Mouse (Mus musculus) left cerebral cortex, postnatal 4 days (tissue): ENCODE data around the gene Exo5. TPM values are rescaled to one million over a fixed set of nuclear protein-coding genes. Genes with fewer than 3 reads are reported as not detected.

ENCODE experiments used
- DNase-seq: peaks from one replicate; pipeline ENCODE4 v3.0.0-alpha.2; 2022
- intact Hi-C: fragments of 180-260 bp; cut with DNase I; formaldehyde crosslinking; loops from one replicate; pipeline ENCODE4 v1.15.1; 2025
- total RNA-seq, 2 experiments: library from RNA; stranded (reverse); gene quantifications; 2 replicates each; pipeline ENCODE4 v1.2.3; 2021

The Exo5 gene
- 10 to 100 TPM; 20.3 to 23.0 TPM for total RNA-seq

DNA sequence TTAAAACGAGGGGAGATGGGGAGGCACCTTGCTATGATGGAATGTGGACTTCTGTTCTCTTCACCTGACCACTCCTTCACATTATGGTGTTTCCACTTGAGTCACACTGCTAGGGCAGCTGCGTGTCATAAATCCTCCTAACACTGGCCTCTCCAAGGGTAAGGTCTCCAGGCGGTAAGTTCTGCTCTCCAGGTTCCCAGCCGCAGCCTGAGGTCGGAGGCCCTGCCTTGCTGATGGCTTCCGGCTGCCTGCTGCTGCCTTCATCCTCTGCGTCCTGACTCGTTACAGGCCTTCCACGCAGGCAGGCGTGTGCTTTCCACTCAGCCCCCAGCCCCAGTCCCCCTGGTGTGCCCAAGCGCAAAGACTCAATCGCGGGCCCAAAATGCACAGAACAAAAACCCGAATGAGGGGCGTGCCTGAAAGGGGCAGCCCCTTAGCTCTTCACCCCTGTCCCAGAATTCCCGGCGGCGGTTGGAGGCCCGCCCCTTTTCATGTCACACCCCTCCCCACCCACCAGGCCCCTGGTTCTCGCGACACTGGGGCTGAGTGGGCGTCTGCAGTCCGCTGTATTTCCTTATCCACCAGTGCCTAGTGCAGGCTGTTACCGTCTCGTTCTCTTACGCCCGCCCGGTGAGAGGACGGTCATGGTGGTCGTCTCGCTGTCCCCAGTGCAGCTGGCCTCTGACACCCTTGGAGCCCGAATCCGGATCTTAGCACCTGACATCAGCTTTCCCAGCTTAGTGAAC lies at the start of gene Exo5:
Exo5 (minus strand) TSS at position 464 of the 746 bp plus-strand sequence.
- intact Hi-C loops: no loop called here
- peak; percentile 96 for DNase-seq

DNA sequence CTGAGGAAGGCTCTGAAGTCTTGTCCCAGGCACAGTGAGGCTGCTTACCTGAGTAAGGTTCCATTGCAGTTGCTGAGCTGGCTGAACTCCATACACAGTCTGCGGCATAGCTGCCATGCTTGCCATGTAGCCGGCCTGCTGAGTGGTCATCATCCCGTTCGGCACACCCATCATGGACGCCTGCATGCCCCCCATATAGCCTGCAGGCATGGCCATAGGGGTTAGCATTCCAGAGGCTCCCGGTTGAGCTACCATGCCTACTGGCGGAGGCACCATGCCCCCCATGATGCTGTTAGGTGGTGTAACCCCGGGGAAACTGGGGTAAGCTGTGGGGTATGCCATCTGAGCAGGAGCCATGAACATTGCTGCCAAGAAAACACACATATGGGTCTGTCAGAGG lies 47.0 kb upstream of the Exo5 start:
- intact Hi-C loops: no loop called here

DNA sequence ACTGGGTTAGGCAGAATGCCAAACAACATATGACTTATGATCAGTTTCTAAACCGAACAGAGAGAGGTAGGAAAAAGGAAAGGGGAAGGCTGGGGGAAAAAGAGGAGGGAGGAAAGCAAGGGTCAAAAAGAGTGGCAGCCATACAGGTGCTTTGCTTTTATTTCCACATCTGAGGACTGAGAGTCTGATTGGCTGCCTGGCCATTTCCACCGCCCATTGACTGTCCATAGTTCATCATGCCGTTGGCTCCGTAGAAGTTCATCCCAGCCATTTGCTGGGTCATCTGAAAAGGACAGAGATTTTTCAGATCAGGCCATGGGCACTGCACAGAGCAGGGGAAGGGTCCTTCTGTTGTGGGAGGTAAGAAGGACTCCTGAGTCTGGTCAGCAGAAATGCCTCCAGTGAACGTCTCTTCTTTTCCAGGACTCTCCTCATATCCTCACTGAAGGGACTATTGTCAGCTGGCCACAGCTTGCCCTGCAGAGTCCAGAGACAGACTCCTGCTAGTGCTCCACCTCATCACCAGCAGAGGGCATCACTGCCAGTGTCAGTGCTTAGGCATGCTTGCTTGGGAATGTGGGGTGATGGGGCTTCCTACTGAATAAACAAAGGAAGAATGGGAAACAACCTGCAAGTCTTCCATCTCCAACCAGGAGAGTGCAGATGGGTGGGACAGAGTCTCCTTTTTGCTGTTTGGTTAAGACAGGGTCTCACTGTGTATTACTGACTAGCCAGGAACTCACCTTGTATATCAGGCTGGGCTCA lies 44.7 kb upstream of the Exo5 start:
- intact Hi-C loops: no loop called here
- DNase-seq: peak; percentile 44

More for the DNA sequence above, 47.0 kb upstream of the Exo5 start:
- DNase-seq: no peak

DNA sequence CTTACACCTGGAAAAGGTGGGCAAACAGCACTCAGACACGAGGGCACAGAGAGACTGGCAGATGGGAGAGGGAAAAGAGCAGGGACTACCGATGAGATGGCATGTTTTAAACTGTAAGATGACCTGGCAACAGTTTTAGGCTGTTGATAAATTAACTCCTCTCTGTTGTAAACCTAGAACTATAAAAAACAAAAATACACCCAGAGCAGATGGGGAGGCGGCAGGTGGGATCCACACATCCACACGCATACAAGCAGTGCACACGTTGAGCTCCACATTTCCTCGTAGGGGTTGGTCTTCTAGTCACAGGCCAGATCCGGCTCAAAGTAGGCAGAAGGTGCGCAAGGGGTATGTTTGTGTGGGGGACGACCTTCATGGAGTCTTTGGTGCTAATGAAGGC lies 43.7 kb upstream of the Exo5 start:
- intact Hi-C loops: no loop called here
- no peak for DNase-seq

DNA sequence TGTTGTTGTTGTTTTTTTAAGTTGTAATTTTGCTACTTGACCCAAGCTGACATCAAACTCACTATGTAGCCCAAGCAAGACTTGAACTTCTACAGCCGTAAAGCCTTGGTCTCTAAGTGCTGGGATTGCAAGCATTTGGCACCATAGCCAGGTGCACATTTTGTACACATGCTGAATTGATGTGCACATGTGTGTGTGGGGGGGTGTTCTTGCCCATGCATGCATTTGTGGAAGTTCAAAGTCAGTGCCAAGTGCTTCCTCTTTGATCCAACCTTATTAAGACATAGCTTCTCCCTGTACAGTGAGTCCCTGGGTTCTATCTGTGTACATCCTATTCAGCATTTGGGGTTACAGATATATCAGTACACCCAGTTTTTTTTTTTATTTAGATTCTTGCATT lies 30.8 kb upstream of the Exo5 start:
- intact Hi-C loops: no loop called here

DNA sequence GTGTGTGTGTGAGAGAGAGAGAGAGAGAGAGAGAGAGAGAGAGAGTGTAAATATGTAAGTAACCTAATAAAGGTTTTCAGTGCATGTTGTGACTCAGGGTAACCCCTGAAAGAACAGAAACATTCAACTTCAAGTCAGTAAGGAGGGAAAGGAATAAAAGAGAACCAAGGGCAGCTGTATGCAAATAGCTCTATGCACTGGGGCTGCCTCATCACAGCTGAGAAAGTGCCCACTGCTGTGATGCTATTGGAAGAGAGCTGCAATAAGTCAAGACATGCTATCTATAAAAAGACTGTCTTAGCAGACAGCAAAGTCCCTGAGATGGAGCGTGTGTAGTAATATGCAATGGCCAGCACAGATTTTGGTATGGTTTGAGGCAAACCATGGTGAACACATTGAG lies 28.9 kb upstream of the Exo5 start:
- no peak for DNase-seq
- intact Hi-C loops: no loop called here

More for the DNA sequence above, 30.8 kb upstream of the Exo5 start:
- DNase-seq: no peak

DNA sequence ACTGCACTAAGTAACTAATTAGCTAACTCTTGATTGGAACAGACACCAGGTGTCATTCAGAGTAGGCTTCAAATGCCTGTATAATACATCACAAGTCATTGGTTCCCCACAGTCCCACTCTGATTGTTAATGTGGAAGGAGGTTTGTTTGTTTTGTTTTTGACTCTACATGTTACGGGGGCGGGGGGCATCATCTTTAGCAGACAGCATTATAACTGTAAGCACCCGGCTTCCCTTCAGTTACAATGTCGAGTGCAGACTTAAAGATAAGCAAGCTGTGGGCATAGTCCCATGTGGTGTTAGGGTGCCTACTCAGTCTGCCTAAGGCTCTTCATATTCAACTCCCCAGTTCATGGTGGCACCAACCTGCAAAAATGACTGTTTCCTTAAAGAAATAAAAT lies 28.2 kb upstream of the Exo5 start:
- DNase-seq: no peak
- intact Hi-C loops: no loop called here

DNA sequence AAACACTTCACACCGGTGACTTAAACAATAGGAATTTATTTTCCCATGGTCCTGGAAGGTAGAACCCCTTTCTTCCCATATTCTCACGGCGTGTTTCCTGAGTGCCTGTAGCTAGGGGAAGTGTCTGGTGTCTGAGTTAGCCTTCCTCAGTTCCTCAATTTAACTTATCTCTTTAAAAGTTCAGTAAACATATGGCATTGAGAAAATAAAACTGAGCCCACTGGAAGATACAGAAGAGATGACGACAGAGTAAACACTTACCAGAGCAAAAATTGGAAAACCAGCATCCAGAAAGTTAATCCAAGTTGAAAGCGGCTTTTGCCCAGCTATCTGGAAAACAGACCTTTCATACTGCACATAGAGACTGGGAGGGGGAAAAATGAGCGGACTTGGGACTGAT lies 27.3 kb upstream of the Exo5 start:
- intact Hi-C loops: no loop called here
- DNase-seq: no peak

DNA sequence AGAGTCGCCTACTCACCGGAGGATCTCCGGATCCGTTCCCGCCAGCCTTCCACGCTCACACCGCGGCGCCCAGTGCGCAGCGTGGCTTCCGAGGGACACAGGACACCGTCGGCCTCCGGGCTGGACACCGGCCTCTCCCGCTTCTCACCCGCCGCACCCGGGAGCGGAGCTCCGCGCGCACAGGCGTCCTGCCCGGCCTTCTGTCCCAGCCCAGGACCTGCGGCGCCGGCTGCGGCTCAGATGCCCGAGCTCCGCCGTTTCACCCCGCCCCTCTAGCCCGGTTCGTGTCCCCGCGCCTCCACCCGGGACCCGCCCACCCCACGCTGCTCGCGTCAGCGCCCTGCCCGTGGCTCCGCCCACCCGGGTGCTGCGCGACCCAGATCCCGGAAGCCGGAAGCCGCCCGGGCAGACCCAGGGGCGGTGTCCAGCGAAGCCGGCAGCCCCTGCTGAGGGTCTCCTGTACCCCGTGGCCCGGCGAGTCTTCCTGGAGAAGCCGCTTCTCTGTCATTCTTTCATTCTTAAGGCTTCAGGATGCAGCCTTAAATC lies 26.7 kb upstream of the Exo5 start, which contains the start of gene Zfp69:
Zfp69 (minus strand) TSS at position 272 of the 546 bp plus-strand sequence.
- DNase-seq: peak; percentile 94
- intact Hi-C loops: no loop called here

DNA sequence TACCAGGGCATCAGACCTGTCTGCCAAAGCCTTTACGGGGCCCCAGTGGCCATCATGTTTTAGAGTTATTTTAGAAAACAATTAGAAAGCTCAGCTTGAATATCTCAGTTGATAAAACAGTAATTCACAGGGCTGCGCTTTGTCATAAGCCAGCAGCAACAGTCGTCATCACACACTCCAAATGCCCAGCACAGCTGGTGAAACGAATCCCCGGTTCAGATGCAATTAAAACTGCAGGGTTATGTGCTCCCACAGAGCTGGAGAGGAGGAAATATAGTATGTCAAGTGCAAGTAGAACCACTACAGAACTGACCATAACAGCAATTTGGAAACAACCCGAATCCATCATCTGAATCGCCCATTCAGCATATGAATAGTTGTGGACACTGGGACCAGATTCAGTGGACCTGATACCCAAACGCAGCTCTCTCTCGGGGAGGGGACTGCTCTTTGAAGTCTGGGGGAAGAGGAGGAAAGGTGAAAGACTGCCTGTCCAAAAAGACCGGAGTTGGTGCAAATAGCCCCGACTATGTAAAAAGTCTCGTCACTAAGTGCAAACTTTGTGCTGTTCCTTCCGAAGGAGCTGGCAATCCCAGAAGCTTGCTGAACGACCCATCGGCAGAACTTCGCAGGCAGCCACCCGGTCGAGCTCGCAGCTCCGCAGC lies 26.1 kb upstream of the Exo5 start:
- no peak for DNase-seq
- intact Hi-C loops: no loop called here

DNA sequence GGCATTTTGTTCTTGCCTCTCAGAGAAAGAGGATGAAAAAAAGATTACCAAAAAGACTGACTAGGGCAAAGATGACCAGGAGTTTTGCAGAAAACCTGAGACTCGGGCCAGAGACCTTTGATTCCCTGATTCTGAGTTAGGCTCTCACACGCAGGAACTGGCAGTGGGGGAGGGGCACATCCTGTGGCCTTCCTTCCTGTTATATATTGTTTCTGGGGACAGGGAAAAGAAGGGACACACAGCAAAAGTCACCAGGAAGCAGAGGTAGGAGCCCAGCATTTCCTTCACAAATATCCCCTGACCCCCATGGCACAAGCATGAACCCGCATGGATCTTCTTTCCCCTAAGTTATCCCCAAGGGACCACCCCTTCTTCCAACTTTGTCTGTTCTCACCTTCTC lies 24.1 kb upstream of the Exo5 start:
- no peak for DNase-seq
- intact Hi-C loops: no loop called here

DNA sequence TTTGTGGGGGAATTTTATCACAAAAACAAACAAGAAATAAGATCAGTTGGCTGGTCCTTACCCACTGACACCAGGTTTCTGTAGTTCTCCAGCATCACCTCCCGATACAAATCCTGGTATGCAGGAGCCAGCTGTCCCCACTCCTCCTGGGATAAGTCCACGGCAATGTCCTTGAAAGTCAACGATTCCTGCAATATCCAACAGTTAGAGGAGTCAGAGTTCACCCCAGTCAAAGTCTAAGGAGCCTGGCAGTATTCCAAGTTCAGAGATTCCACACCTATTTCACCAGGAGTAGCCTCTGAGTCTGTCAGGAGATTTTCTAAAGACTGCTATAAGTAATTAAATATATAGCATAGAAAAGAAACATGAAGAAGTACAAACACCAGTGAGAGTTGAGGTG lies 10.2 kb upstream of the Exo5 start:
- intact Hi-C loops: no loop called here
- no peak for DNase-seq

DNA sequence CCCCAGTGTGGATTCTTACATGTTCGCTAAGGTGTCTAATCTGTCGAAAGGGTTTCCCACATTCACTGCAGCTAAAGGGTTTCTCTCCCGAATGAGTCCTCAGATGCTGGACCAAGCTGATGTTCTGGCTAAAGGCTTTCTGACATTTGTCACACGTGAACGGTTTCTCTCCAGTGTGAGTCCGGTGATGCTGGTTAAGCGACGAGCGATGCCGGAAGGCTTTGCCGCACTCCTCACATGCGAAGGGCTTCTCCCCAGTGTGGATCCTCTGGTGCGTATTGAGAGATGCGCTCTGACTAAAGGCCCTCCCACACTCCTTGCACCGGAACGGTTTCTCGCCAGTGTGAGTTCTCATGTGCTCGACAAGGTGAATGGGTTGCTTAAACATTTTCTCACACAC lies 5.9 kb upstream of the Exo5 start:
- DNase-seq: no peak
- intact Hi-C loops: no loop called here

DNA sequence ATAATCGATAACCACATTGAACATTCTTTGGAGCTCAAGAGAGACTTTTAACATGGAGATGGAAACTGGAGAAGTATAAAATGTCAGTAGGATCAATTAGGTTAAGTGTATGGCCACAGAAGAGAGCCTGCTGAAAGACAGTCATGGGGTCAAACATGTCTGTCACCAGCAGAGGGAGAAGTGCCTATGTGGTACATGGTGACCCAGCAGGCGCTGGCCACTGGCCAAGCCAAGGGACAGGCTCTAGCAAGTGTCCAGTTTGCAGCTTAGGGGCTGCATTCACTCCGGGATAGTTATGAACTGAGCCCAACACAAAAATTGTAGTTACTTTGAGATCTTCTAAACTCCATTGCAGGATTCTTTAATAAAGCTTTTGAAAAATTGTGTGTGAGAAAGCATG lies 3.9 kb upstream of the Exo5 start:
- peak; percentile 65 for DNase-seq
- intact Hi-C loops: no loop called here

DNA sequence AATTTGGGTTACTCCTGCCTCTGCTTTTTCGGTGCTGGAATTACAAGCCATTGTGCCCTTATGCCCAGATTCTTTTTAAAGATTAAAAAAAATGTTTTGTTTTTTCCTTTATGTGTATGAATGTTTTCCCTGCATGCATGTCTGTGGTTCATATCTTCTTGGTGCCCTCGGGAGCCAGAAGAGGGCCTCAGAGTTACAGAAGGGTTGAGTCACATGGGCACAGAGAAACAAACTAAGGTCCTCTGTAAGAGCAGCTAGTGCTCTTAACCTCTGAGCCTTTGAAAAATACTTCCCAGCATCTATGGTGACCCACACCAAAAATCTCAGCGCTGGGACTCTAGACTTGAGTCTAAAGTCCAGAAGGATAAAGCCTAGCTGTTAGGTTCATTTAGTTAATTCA lies 569 bp upstream of the Exo5 start:
- intact Hi-C loops: no loop called here
- DNase-seq: peak; percentile 24

DNA sequence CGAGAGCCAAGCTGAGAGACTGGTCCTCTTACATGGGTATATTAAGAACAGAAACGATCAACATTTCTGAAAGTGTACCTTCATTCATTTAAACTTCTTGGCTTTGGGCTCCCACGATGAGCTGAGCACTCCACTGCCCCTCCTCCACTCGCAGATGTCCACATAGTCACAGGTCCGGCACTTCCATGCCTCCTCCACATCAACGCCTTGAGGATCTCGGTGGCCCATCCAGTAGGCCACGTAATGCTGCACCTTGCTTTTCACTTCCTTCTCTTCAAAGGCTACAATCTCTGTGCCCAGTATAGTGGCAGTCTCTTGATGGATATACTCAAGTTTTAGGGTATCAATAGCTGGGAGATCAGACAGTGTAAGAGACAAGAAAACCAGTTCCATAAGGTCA lies 3.4 kb downstream of the Exo5 start:
- DNase-seq: no peak
- intact Hi-C loops: no loop called here

DNA sequence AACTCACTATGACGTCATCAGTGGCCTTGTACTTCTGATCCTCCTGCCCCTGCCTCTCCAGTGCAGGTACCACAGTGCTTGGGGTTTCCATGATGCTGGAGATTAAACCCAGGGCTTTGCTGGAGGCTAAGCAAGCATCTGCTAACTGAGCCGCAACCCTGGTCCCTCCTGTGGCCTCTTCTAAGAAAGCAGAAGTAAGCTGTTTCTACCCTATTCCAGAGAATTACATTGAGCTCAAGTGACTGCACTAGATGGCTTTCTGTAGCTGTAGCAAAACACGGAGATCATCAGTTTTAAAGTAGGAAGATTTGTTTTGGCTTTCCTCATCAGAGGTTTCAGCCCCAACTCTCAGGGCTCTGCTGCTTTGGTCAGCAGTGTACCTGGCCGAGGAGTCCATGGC lies 10.3 kb downstream of the Exo5 start:
- DNase-seq: no peak
- intact Hi-C loops: loop anchor here (10.0 kb wide), 1 partner anchor 330 kb away; the partner anchor contains the start of gene Gm8439

DNA sequence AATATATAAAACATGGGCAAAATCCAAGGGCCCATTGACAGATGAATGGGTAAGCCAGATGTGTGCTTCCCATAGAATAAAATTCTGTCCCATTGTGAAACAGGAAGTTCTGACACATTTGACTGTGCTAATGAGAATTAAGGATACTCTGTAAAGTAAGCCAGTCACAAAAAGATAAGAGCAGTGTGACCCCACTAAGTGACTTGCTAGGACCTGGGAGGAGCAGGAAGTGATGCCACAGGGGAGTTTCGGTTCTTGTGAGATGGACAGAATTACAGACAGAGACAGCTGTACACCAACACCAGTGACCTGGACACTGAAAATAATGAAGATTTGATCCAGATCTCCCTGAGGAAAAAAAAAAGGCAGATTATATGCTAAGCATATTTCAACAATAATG lies 11.0 kb downstream of the Exo5 start:
- DNase-seq: no peak
- intact Hi-C loops: loop anchor here (10.0 kb wide), 1 partner anchor 329 kb away; the partner anchor contains the start of gene Gm8439

DNA sequence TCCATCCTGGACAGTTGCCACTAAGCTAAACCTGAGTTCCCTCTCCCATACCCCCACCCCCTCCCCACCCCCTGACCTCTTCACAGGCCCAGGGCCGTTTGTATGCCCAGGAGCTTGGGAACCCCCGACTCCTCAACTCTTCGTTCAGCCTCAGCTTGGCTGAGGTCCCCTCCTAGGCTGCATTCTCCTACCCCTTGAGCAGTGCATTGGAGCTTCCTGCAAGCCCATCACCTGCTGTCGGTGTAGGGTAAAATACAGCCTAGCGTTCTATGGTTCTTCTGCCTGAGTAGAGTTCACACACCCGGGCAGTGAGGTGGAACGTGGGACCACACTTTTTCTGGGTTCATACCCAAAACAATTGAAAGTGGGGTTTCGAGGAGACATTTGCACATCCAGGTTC lies 11.4 kb downstream of the Exo5 start:
- DNase-seq: no peak
- intact Hi-C loops: loop anchor here (10.0 kb wide), 1 partner anchor 329 kb away; the partner anchor contains the start of gene Gm8439

DNA sequence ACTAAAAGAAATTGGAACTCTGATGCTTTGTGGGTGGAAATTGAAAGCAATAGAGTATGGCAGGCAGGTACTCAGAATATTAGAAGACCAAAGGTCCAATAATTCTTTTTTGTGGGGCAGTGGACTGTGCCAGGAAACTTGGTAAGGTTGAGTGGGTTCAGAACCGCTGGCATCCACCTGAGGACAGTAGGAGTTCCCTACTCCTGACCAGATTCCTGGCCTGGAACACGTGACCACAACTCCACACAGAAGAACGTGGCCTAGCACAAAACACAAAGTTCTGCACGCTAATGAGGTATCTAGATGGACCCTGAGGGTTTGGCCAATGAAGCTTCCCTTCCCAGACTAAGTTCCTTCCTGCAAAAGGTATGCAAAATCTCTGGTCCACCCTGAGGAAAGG lies 12.0 kb downstream of the Exo5 start:
- DNase-seq: no peak
- intact Hi-C loops: loop anchor here (10.0 kb wide), 1 partner anchor 328 kb away; the partner anchor contains the start of gene Gm8439

DNA sequence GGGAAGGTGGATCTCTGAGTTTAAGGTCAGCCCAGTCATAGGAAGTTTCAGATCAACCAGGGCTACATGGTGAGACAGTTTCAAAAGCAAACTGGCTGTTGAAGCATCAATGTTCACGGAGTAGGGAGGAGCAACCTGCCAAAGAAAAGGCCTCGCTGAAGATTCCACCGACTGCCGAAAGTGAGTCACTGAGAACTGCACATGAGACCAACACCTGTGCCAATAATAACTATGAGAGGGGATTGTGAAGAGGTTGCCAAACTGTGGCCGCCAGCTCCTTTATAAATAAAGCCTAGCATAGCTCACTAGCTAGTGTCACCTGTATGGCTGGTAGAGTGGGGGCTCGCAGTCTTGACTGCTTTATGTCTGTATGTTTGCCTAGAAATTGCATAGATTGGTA lies 13.7 kb downstream of the Exo5 start:
- intact Hi-C loops: loop anchor here (10.0 kb wide), 1 partner anchor 326 kb away; the partner anchor contains the start of gene Gm8439
- no peak for DNase-seq
